Mouse (Mus musculus) cortical plate, adult 2 months (tissue): ENCODE data around the gene B430306N03Rik. TPM values are rescaled to one million over a fixed set of nuclear protein-coding genes. Genes with fewer than 3 reads are reported as not detected.

Source experiments
- H3K27ac ChIP-seq: fragments of 200-500 bp; 2 replicates; pipeline ENCODE4 v1.5.1; 2012; ENCODE audit warnings: low read length, control low read depth, inconsistent platforms; ENCODE audit not compliant: insufficient read depth
- H3K4me1 ChIP-seq: fragments of 200-500 bp; 2 replicates; pipeline ENCODE4 v1.6.1; 2011; ENCODE audit warnings: low read length; ENCODE audit not compliant: control insufficient read depth, insufficient read depth
- H3K4me3 ChIP-seq: fragments of 200-500 bp; 2 replicates; pipeline ENCODE4 v1.5.1; 2011; ENCODE audit warnings: mild to moderate bottlenecking, low read length, control low read depth; ENCODE audit not compliant: insufficient read depth
- CTCF ChIP-seq: fragments of 200-500 bp; IDR thresholded peaks from 2 replicates; pipeline ENCODE4 v1.5.1; 2011; ENCODE audit warnings: mild to moderate bottlenecking, control low read depth, low read length; ENCODE audit not compliant: insufficient read depth; ENCODE audit errors: extremely low read depth
- POLR2A ChIP-seq: fragments of 200-500 bp; IDR thresholded peaks from 2 replicates; pipeline ENCODE4 v1.6.1; 2011; ENCODE audit warnings: mild to moderate bottlenecking, low read length, control low read depth; ENCODE audit not compliant: insufficient read depth; ENCODE audit errors: extremely low read depth
- polyA plus RNA-seq: library from polyadenylated mRNA; depleted of rRNA; stranded (reverse); fragments of >200 nt; gene quantifications from 2 replicates; pipeline ENCODE4 v1.2.3, GENCODE M21; 2012; rRNA removed

The B430306N03Rik gene
- polyA plus RNA-seq, 1 experiment = 0.08 TPM

DNA sequence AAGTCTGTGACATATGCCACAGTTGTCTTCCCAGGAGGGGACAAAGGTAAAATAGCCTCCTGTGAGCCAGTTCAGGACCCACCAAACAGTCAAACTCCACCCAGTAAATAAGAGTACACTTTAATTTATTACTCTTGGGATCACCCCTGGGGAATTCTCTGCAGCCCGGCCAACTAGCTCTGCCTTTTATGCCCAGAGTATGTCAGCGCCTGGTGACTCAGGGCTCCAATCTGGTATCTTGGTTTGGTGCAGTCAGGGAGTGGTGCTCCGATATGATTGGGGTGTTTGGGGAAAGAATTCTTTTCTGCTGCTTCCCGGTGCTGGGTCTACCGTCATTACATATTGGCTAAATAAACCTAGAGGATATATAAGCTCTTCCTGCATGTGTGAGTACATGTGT is 50.9 kb downstream of the B430306N03Rik start:
- peaks cover 2% of the 10 kb centered on the region; the same call in 1 of the 2 replicates for H3K4me1 ChIP-seq
- H3K4me3 ChIP-seq = no peak overlapping the region
- TF ChIP-seq POLR2A (no peak), CTCF (no peak)
- no peak overlapping the region for H3K27ac ChIP-seq

DNA sequence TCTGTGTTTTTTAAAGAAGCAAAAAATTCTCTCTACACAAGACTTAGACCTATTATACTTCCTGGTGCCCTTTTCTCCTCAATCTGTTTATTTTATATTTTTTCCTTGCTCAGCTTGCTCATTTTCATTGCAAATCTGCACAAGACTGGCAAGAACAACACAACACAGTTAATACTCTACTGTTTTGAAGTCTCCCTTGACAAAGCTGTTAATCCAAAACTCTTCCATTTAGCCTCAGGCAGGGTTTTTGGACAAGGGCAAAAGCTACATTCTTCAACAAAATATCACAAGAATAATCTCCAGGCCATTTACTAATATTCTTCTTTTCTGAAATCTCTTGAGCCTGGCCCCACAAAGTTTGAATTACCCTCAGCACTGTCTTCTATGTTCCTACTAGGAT is 55.7 kb downstream of the B430306N03Rik start:
- H3K4me1 ChIP-seq = peaks cover 5% of the 10 kb centered on the region
- no peak overlapping the region for H3K27ac ChIP-seq
- TF ChIP-seq CTCF = no peak
- no peak for TF ChIP-seq POLR2A
- H3K4me3 ChIP-seq = no peak overlapping the region

DNA sequence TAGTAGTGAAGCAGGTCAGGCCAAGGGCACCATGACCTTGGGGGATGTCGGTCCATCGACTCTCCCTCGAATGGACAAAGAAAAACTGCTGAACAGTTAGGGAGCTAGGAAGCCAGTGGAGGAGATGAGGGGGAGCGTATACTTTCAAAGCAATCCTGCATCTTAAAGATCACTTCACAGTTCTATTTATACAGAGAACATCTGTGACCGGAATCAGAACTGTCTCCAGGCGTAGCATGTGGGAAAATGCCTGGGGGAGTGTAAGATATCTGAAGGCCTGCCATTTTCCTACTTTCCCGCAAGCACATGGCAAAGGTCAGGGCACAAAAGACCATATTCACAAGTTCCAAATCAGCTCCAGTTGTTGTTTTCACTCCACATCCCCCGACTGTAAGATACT is 57.0 kb downstream of the B430306N03Rik start:
- no peak for TF ChIP-seq POLR2A
- TF ChIP-seq CTCF = no peak
- H3K4me3 ChIP-seq = no peak overlapping the region
- H3K4me1 ChIP-seq = peaks cover 5% of the 10 kb centered on the region
- H3K27ac ChIP-seq = no peak overlapping the region

DNA sequence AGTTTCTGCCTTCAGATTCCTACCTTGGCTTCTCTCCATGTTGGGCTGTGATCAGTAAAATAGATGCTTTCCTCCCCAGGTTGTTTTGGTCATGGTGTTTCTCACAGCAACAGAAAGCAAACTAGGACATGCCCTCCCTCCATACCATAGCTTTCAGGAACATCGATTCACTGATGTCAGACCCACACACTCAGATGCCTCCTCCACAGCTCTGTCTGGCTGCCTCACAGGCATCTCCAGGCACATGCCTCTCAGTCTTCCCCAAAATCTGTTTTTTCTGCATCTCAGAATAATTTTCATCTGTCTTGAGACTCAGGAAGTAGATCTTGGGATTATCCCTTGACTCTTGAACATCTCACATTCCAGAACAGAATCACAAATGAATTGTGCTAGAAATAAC is 60.2 kb downstream of the B430306N03Rik start:
- H3K27ac ChIP-seq = no peak overlapping the region
- no peak overlapping the region for H3K4me3 ChIP-seq
- peaks cover 5% of the 10 kb centered on the region for H3K4me1 ChIP-seq
- TF ChIP-seq POLR2A = no peak
- TF ChIP-seq CTCF = no peak

Other genes with a start within 250 kb of the B430306N03Rik start
- gene 1700067P10Rik, start 226.8 kb upstream of the B430306N03Rik start, polyA plus RNA-seq = 0.19 and 0.28 TPM in 2 replicates
- not detected in 2 replicates for gene 9830107B12Rik, start 169.9 kb upstream of the B430306N03Rik start, polyA plus RNA-seq
- not detected in 2 replicates for gene A530064D06Rik, start 148.9 kb upstream of the B430306N03Rik start, polyA plus RNA-seq
- gene Trem1, start 83.4 kb upstream of the B430306N03Rik start, polyA plus RNA-seq = 0.04 TPM in 1 of 2 replicates, not detected in the other
- gene Trem3, start 68.4 kb upstream of the B430306N03Rik start, polyA plus RNA-seq = 0.30 and 0.38 TPM in 2 replicates
- gene Treml4, start 51.8 kb upstream of the B430306N03Rik start, polyA plus RNA-seq = 0.38 and 0.55 TPM in 2 replicates
- 0.30 and 0.31 TPM in 2 replicates for gene Treml2, start 16.6 kb upstream of the B430306N03Rik start, polyA plus RNA-seq
- gene Trem2, start 30.3 kb downstream of the B430306N03Rik start, polyA plus RNA-seq = 40.0 and 40.5 TPM in 2 replicates
- 0.11 and 0.38 TPM in 2 replicates for gene Treml1, start 43.8 kb downstream of the B430306N03Rik start, polyA plus RNA-seq
- gene Nfya, start 93.8 kb downstream of the B430306N03Rik start, polyA plus RNA-seq = 26.1 and 26.5 TPM in 2 replicates
- 19.9 and 21.7 TPM in 2 replicates for gene Oard1, start 93.9 kb downstream of the B430306N03Rik start, polyA plus RNA-seq
- gene Apobec2, start 116.8 kb downstream of the B430306N03Rik start, polyA plus RNA-seq = 0.09 and 0.13 TPM in 2 replicates
- gene Tspo2, start 135.4 kb downstream of the B430306N03Rik start, polyA plus RNA-seq = 0.29 TPM in 1 of 2 replicates, not detected in the other
- gene Unc5cl, start 138.8 kb downstream of the B430306N03Rik start, polyA plus RNA-seq = 0.21 and 0.23 TPM in 2 replicates